Mouse (Mus musculus) myocyte (in vitro differentiated cells): ENCODE results near the gene Cic. TPM values are rescaled to one million over a fixed set of nuclear protein-coding genes. Genes with fewer than 3 reads are reported as not detected.

Experiments used
- H3K27me3 ChIP-seq: one replicate; pipeline ENCODE4 v1.6.1; 2011; ENCODE audit not compliant: control insufficient read depth, insufficient read depth, insufficient read length
- H3K36me3 ChIP-seq: one replicate; pipeline ENCODE4 v1.6.1; 2011; ENCODE audit not compliant: control insufficient read depth, insufficient read depth
- H3K4me2 ChIP-seq: one replicate; pipeline ENCODE4 v1.6.1; 2011; ENCODE audit warnings: low read depth, control low read depth
- H3K4me3 ChIP-seq: one replicate; pipeline ENCODE4 v1.5.1; 2011; ENCODE audit warnings: mild to moderate bottlenecking, control low read depth, moderate library complexity
- H3K79me2 ChIP-seq: one replicate; pipeline ENCODE4 v1.6.1; 2011; ENCODE audit not compliant: control insufficient read depth, insufficient read depth
- H3ac ChIP-seq: one replicate; pipeline ENCODE4 v1.6.1; 2011; ENCODE audit not compliant: control insufficient read depth, insufficient read length
- CEBPB ChIP-seq: IDR thresholded peaks from 2 replicates; pipeline ENCODE4 v1.6.1; 2011; ENCODE audit warnings: mild to moderate bottlenecking, moderate library complexity; ENCODE audit not compliant: poor library complexity, insufficient read depth, severe bottlenecking
- E2F4 ChIP-seq: IDR thresholded peaks from one replicate; pipeline ENCODE4 v1.6.1; 2011; ENCODE audit warnings: mild to moderate bottlenecking, control low read depth, moderate library complexity; ENCODE audit not compliant: insufficient read depth
- MAX ChIP-seq: IDR thresholded peaks from one replicate; pipeline ENCODE4 v1.6.1; 2011; ENCODE audit warnings: low read depth, mild to moderate bottlenecking, control low read depth
- MYOD1 ChIP-seq, 3 experiments: IDR thresholded peaks; one replicate each; pipeline ENCODE4 v1.6.1; 2011; ENCODE audit warnings: control low read depth in 2 of 3, low read depth in 2 of 3, mild to moderate bottlenecking in 2 of 3, moderate library complexity in 1 of 3; ENCODE audit not compliant: insufficient read length in 2 of 3, control insufficient read depth in 1 of 3
- MYOG ChIP-seq, 3 experiments: IDR thresholded peaks; one replicate each; pipeline ENCODE4 v1.6.1; 2011; ENCODE audit warnings: control low read depth in 2 of 3, low read depth in 2 of 3, mild to moderate bottlenecking in 2 of 3; ENCODE audit not compliant: insufficient read length in 2 of 3, control insufficient read depth in 1 of 3, insufficient read depth in 1 of 3
- POLR2A ChIP-seq: IDR thresholded peaks from one replicate; pipeline ENCODE4 v1.6.1; 2011; ENCODE audit warnings: low read depth, mild to moderate bottlenecking, control low read depth, moderate library complexity; ENCODE audit not compliant: insufficient read length
- POLR2AphosphoS2 ChIP-seq: IDR thresholded peaks from one replicate; pipeline ENCODE4 v1.6.1; 2011; ENCODE audit warnings: low read depth, control low read depth; ENCODE audit not compliant: insufficient read length
- REST ChIP-seq: IDR thresholded peaks from one replicate; pipeline ENCODE4 v1.6.1; 2011; ENCODE audit warnings: mild to moderate bottlenecking, control low read depth, moderate library complexity; ENCODE audit not compliant: insufficient read depth, insufficient read length
- SRF ChIP-seq: IDR thresholded peaks from one replicate; pipeline ENCODE4 v1.6.1; 2011; ENCODE audit warnings: low read depth; ENCODE audit not compliant: control insufficient read depth, insufficient read length
- TCF12 ChIP-seq: IDR thresholded peaks from one replicate; pipeline ENCODE4 v1.6.1; 2011; ENCODE audit warnings: mild to moderate bottlenecking, control low read depth; ENCODE audit not compliant: poor library complexity, insufficient read depth, severe bottlenecking
- TCF3 ChIP-seq: IDR thresholded peaks from one replicate; pipeline ENCODE4 v1.6.1; 2011; ENCODE audit warnings: low read depth, control low read depth; ENCODE audit not compliant: insufficient read length
- USF1 ChIP-seq: IDR thresholded peaks from one replicate; pipeline ENCODE4 v1.6.1; 2011; ENCODE audit warnings: low read depth, mild to moderate bottlenecking, control low read depth, moderate library complexity
- polyA plus RNA-seq: library from polyadenylated mRNA; unstranded; fragments of >200 nt; fragmentation: generic; extraction: Trizol; gene quantifications from one replicate; pipeline ENCODE4 v1.2.1, GENCODE M21; 2012; ENCODE audit warnings: missing spikeins

Cic gene
- polyA plus RNA-seq, 1 experiment = 65.8 TPM

DNA sequence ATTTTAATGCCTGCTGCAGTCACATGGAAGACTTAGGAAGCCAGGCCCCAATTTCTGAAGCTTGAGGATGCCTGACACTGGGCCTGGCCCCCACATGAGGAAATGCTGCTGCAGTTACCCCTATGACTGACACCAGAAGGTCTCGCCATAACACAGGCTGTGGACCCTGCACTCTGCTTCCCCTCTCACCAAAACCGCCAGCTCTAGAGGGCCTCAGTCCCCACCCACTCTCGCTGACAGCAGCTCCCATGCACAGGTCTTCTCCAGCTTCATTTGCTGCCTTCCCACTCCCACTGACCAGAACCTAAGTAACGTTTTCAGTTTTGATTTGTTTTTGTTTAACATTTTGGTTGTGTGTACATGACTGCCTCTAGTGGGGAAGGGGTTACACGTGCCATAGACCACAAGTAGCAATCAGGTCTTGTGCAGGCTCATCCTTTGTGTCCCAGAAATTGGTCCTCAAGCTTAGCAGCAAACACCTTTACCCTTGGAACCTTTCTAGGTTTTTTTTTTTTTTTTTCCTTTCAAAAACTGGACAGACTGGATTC lies 35.3 kb upstream of the Cic start:
- TF ChIP-seq POLR2A (no peak), REST (no peak), MYOD1 (IDR thresholded peaks at IDR 0.05; ENCODE audit: control insufficient read depth in 1 of 3, insufficient read length in 2 of 3, low read depth in 2 of 3) (no peak), TCF12 (no peak), MYOG (IDR thresholded peaks at IDR 0.05; ENCODE audit: control insufficient read depth in 1 of 3, insufficient read depth in 1 of 3, insufficient read length in 2 of 3, low read depth in 2 of 3) (no peak), POLR2AphosphoS2 (no peak), SRF (no peak), E2F4 (no peak), CEBPB (no peak), TCF3 (no peak), USF1 (no peak), MAX (no peak)
- Histone ChIP-seq H3ac (no peak overlapping the region), H3K36me3 (peaks cover 15% of the 10 kb centered on the region), H3K27me3 (no peaks in the 10 kb centered on the region), H3K4me3 (no peak overlapping the region), H3K4me2 (no peak overlapping the region), H3K79me2 (peaks cover 35% of the 10 kb centered on the region)

DNA sequence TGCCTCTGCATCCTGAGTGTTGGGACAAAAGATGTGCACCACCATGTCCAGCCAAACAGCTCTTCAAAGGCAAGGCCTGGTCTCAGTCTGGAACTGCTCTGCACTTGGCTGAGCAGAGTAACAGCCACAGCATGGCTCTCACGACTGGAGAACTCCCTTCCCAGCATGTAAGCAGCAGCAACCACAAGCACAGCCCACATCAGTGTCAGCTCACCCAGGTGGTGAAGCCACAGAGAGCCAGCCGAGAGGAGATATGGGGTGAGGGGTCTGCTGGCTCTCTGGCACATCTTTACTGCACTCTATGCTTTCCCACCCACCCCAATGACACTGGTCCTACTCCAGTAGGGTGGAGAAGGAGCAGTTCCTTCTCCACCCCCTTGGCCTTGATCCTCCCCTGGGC lies 34.4 kb upstream of the Cic start:
- TF ChIP-seq MYOG (IDR thresholded peaks at IDR 0.05; ENCODE audit: control insufficient read depth in 1 of 3, insufficient read depth in 1 of 3, insufficient read length in 2 of 3, low read depth in 2 of 3) (no peak), MYOD1 (IDR thresholded peaks at IDR 0.05; ENCODE audit: control insufficient read depth in 1 of 3, insufficient read length in 2 of 3, low read depth in 2 of 3) (no peak), USF1 (no peak), CEBPB (no peak), TCF12 (no peak), TCF3 (no peak), REST (no peak), SRF (no peak), E2F4 (no peak), POLR2AphosphoS2 (no peak), POLR2A (no peak), MAX (no peak)
- H3K27me3 ChIP-seq = no peaks in the 10 kb centered on the region
- peaks cover 15% of the 10 kb centered on the region for H3K36me3 ChIP-seq
- H3K4me2 ChIP-seq = no peak overlapping the region
- H3K79me2 ChIP-seq = peaks cover 32% of the 10 kb centered on the region
- no peak overlapping the region for H3ac ChIP-seq
- H3K4me3 ChIP-seq = no peak overlapping the region

DNA sequence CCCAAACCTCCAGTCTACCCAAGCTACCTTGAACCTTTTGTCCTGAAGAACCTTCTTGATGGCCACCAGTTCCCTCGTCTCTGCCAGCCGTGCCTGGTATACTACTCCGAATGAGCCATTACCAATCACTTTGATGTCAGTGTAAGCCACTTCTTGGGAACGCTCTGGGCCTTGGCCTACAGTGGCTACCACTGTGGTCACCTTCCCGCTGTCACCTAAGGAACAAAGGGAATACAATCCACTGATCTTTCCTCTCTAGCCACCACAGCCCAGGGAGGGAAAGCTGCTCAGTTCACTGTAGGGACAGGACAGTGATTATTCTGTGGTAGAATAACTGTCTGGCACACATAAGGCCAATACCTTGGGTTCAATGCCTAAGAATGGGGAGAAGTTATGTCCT lies 32.0 kb upstream of the Cic start:
- Histone ChIP-seq H3ac (no peak overlapping the region), H3K4me3 (no peak overlapping the region), H3K4me2 (peak overlapping the region; percentile 76), H3K79me2 (peaks cover 32% of the 10 kb centered on the region), H3K36me3 (peaks cover 10% of the 10 kb centered on the region), H3K27me3 (no peaks in the 10 kb centered on the region)
- TF ChIP-seq POLR2AphosphoS2 = peak; percentile 7
- no peak for TF ChIP-seq SRF
- TF ChIP-seq E2F4 = no peak

DNA sequence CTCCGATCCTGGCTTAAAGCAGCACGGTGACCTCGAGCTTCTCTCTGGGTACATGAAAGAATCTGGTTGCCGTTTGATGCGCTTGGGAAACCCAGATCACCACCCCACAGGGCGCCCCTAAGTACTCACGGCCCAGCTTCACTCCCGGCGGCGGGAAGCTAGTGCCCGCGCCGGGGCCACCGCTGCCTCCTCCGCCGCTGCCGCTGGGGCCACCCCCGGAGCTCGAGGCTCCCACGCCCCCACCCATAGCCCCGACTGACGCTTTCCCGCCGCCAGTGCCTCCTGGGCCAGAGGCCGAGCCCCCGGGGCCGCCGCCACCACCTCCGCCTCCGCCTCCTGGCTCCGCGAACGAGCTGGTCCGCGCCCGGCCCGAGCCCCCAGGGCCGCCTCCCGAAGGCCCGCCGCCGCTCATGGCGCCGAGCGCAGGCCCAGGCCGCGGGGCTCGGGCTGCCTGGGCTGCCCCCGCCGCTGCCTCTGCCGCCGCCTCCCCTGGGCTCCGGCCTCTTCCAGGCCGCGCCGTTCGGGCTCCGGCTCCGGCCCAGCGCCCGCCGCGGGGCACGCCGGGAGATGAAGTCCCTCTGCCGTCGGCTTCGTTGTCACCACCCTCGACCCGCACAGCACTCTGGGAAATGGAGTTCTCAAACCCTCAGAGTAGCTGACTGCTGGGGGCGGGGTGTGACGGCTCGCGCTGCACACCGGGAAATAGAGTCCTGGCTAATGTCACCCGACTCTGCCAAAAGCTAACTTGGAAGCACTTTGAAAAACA lies 30.1 kb upstream of the Cic start, which contains the start of gene Gsk3a:
Gene Gsk3a (minus strand): TSS at position 603 of the 766 bp plus-strand sequence.
- Histone ChIP-seq H3K27me3 (no peaks in the 10 kb centered on the region), H3ac (peak within 1 kb of the TSS; percentile 84), H3K36me3 (peaks cover 3% of the 10 kb centered on the region), H3K4me2 (peak within 1 kb of the TSS; percentile 93), H3K79me2 (peaks cover 32% of the 10 kb centered on the region), H3K4me3 (peak within 1 kb of the TSS; percentile 40)
- no peak for TF ChIP-seq CEBPB
- no peak for TF ChIP-seq MYOG (IDR thresholded peaks at IDR 0.05; ENCODE audit: control insufficient read depth in 1 of 3, insufficient read depth in 1 of 3, insufficient read length in 2 of 3, low read depth in 2 of 3)
- peak; percentile 66 for TF ChIP-seq POLR2AphosphoS2
- no peak for TF ChIP-seq TCF12
- no peak for TF ChIP-seq USF1
- TF ChIP-seq MYOD1 (IDR thresholded peaks at IDR 0.05; ENCODE audit: control insufficient read depth in 1 of 3, insufficient read length in 2 of 3, low read depth in 2 of 3) = no peak
- TF ChIP-seq SRF = no peak
- peak; percentile 73 for TF ChIP-seq POLR2A
- TF ChIP-seq MAX = no peak
- TF ChIP-seq TCF3 = no peak
- TF ChIP-seq REST = no peak
- TF ChIP-seq E2F4 = no peak
